Mouse (Mus musculus): ENCODE data around the gene Galnt10.

The Galnt10 gene

GRCm38 (mm10) chr11:57645018-57645559 lies at the start of gene Galnt10:
Galnt10 (plus strand) TSS chr11:57645442.
- DNase-seq (ENCODE audit: low spot score): peak; percentile 73

- DNase-seq (ENCODE audit: low spot score): no peak
Measured at GRCm38 (mm10) chr11:57595899-57596298, 49.3 kb upstream of the Galnt10 start.

GRCm38 (mm10) chr11:57598161-57598560 lies 47.1 kb upstream of the Galnt10 start:
- DNase-seq (ENCODE audit: low spot score): no peak

GRCm38 (mm10) chr11:57599304-57599703 lies 45.9 kb upstream of the Galnt10 start:
- no peak for DNase-seq (ENCODE audit: low spot score)

GRCm38 (mm10) chr11:57600113-57600512 lies 45.1 kb upstream of the Galnt10 start:
- DNase-seq (ENCODE audit: low spot score): no peak

- DNase-seq (ENCODE audit: low spot score): no peak
Measured at GRCm38 (mm10) chr11:57600621-57601121, 44.6 kb upstream of the Galnt10 start.

- DNase-seq (ENCODE audit: low spot score): no peak
Measured at GRCm38 (mm10) chr11:57601806-57602455, 43.3 kb upstream of the Galnt10 start.

- no peak for DNase-seq (ENCODE audit: low spot score)
Measured at GRCm38 (mm10) chr11:57605086-57605485, 40.2 kb upstream of the Galnt10 start.

- no peak for DNase-seq (ENCODE audit: low spot score)
Measured at GRCm38 (mm10) chr11:57605660-57606059, 39.6 kb upstream of the Galnt10 start.

- no peak for DNase-seq (ENCODE audit: low spot score)
Measured at GRCm38 (mm10) chr11:57614502-57614901, 30.7 kb upstream of the Galnt10 start.

- DNase-seq (ENCODE audit: low spot score): no peak
Measured at GRCm38 (mm10) chr11:57615286-57615685, 30.0 kb upstream of the Galnt10 start.

- DNase-seq (ENCODE audit: low spot score): no peak
Measured at GRCm38 (mm10) chr11:57615871-57616270, 29.4 kb upstream of the Galnt10 start.

- peak; percentile 49 for DNase-seq (ENCODE audit: low spot score)
Measured at GRCm38 (mm10) chr11:57617526-57618264, 27.5 kb upstream of the Galnt10 start.

GRCm38 (mm10) chr11:57621472-57621871 lies 23.8 kb upstream of the Galnt10 start:
- DNase-seq (ENCODE audit: low spot score): no peak

- no peak for DNase-seq (ENCODE audit: low spot score)
Measured at GRCm38 (mm10) chr11:57621876-57622275, 23.4 kb upstream of the Galnt10 start.

- DNase-seq (ENCODE audit: low spot score): no peak
Measured at GRCm38 (mm10) chr11:57624490-57624893, 20.8 kb upstream of the Galnt10 start.

- no peak for DNase-seq (ENCODE audit: low spot score)
Measured at GRCm38 (mm10) chr11:57625465-57625864, 19.8 kb upstream of the Galnt10 start.

GRCm38 (mm10) chr11:57627086-57627735 lies 18.0 kb upstream of the Galnt10 start:
- DNase-seq (ENCODE audit: low spot score): no peak

- DNase-seq (ENCODE audit: low spot score): no peak
Measured at GRCm38 (mm10) chr11:57631805-57632485, 13.3 kb upstream of the Galnt10 start.

- DNase-seq (ENCODE audit: low spot score): no peak
Measured at GRCm38 (mm10) chr11:57633006-57633405, 12.2 kb upstream of the Galnt10 start.

- no peak for DNase-seq (ENCODE audit: low spot score)
Measured at GRCm38 (mm10) chr11:57633975-57634585, 11.2 kb upstream of the Galnt10 start.

- DNase-seq (ENCODE audit: low spot score): no peak
Measured at GRCm38 (mm10) chr11:57635148-57635547, 10.1 kb upstream of the Galnt10 start.
